Mouse (Mus musculus) myocyte (in vitro differentiated cells): ENCODE results near the gene Chrnb1.

Experiments
- CEBPB ChIP-seq: IDR thresholded peaks from 2 replicates; pipeline ENCODE4 v1.6.1; 2011; ENCODE audit warnings: mild to moderate bottlenecking, moderate library complexity; ENCODE audit not compliant: poor library complexity, insufficient read depth, severe bottlenecking
- E2F4 ChIP-seq: IDR thresholded peaks from one replicate; pipeline ENCODE4 v1.6.1; 2011; ENCODE audit warnings: mild to moderate bottlenecking, control low read depth, moderate library complexity; ENCODE audit not compliant: insufficient read depth
- MAX ChIP-seq: IDR thresholded peaks from one replicate; pipeline ENCODE4 v1.6.1; 2011; ENCODE audit warnings: low read depth, mild to moderate bottlenecking, control low read depth
- MYOD1 ChIP-seq, 3 experiments: IDR thresholded peaks; one replicate each; pipeline ENCODE4 v1.6.1; 2011; ENCODE audit warnings: control low read depth in 2 of 3, low read depth in 2 of 3, mild to moderate bottlenecking in 2 of 3, moderate library complexity in 1 of 3; ENCODE audit not compliant: insufficient read length in 2 of 3, control insufficient read depth in 1 of 3
- MYOG ChIP-seq, 3 experiments: IDR thresholded peaks; one replicate each; pipeline ENCODE4 v1.6.1; 2011; ENCODE audit warnings: control low read depth in 2 of 3, low read depth in 2 of 3, mild to moderate bottlenecking in 2 of 3; ENCODE audit not compliant: insufficient read length in 2 of 3, control insufficient read depth in 1 of 3, insufficient read depth in 1 of 3
- POLR2A ChIP-seq: IDR thresholded peaks from one replicate; pipeline ENCODE4 v1.6.1; 2011; ENCODE audit warnings: low read depth, mild to moderate bottlenecking, control low read depth, moderate library complexity; ENCODE audit not compliant: insufficient read length
- POLR2AphosphoS2 ChIP-seq: IDR thresholded peaks from one replicate; pipeline ENCODE4 v1.6.1; 2011; ENCODE audit warnings: low read depth, control low read depth; ENCODE audit not compliant: insufficient read length
- REST ChIP-seq: IDR thresholded peaks from one replicate; pipeline ENCODE4 v1.6.1; 2011; ENCODE audit warnings: mild to moderate bottlenecking, control low read depth, moderate library complexity; ENCODE audit not compliant: insufficient read depth, insufficient read length
- TCF12 ChIP-seq: IDR thresholded peaks from one replicate; pipeline ENCODE4 v1.6.1; 2011; ENCODE audit warnings: mild to moderate bottlenecking, control low read depth; ENCODE audit not compliant: poor library complexity, insufficient read depth, severe bottlenecking
- TCF3 ChIP-seq: IDR thresholded peaks from one replicate; pipeline ENCODE4 v1.6.1; 2011; ENCODE audit warnings: low read depth, control low read depth; ENCODE audit not compliant: insufficient read length
- USF1 ChIP-seq: IDR thresholded peaks from one replicate; pipeline ENCODE4 v1.6.1; 2011; ENCODE audit warnings: low read depth, mild to moderate bottlenecking, control low read depth, moderate library complexity

GRCm38 (mm10) chr11:69766126-69766609, 29.6 kb downstream of the Chrnb1 start:
- TF ChIP-seq CEBPB: no peak
- TF ChIP-seq POLR2A: peak; percentile 51
- no peak for TF ChIP-seq TCF12
- no peak for TF ChIP-seq MAX
- no peak for TF ChIP-seq USF1
- TF ChIP-seq TCF3: no peak
- no peak for TF ChIP-seq MYOD1 (IDR thresholded peaks at IDR 0.05; ENCODE audit: control insufficient read depth in 1 of 3, insufficient read length in 2 of 3, low read depth in 2 of 3)
- no peak for TF ChIP-seq POLR2AphosphoS2
- TF ChIP-seq MYOG (IDR thresholded peaks at IDR 0.05; ENCODE audit: control insufficient read depth in 1 of 3, insufficient read depth in 1 of 3, insufficient read length in 2 of 3, low read depth in 2 of 3): no peak
- TF ChIP-seq E2F4: no peak
- TF ChIP-seq REST: no peak
